Mouse (Mus musculus) intestine, embryonic 14.5 days (tissue): ENCODE data around the gene Lce3a. TPM values are rescaled to one million over a fixed set of nuclear protein-coding genes. Genes with fewer than 3 reads are reported as not detected.

Experiments used
- ATAC-seq: fragments of 200-750 bp; cut with Nextera tagmentation; replicated peaks from 2 replicates; pipeline ENCODE4 v1.8.0; 2017; ENCODE audit warnings: low read depth, moderate number of reproducible peaks, moderate TSS enrichment, moderate library complexity; ENCODE audit not compliant: low FRiP score, low TSS enrichment
- DNase-seq: peaks from one replicate; pipeline ENCODE4 v3.0.0-alpha.2; 2018; ENCODE audit warnings: low spot score
- H3K27ac ChIP-seq: fragments of 300-500 bp; sonication (generic); 2 replicates; pipeline ENCODE4 v1.5.1; 2014; ENCODE audit warnings: low read depth, mild to moderate bottlenecking, control low read depth
- H3K27me3 ChIP-seq: fragments of 300-500 bp; sonication (generic); replicated peaks from 2 replicates; pipeline ENCODE4 v1.6.1; 2014; ENCODE audit warnings: low read length, control low read depth; ENCODE audit not compliant: control insufficient read depth, insufficient read depth
- H3K36me3 ChIP-seq: fragments of 300-500 bp; sonication (generic); 2 replicates; pipeline ENCODE4 v1.6.1; 2014; ENCODE audit warnings: low read length, control low read depth; ENCODE audit not compliant: control insufficient read depth, insufficient read depth
- H3K4me1 ChIP-seq: fragments of 300-500 bp; sonication (generic); replicated peaks from 2 replicates; pipeline ENCODE4 v1.6.1; 2014; ENCODE audit warnings: low read length, control low read depth, mixed read lengths; ENCODE audit not compliant: control insufficient read depth, insufficient read depth
- H3K4me2 ChIP-seq: fragments of 300-500 bp; sonication (generic); 2 replicates; pipeline ENCODE4 v1.6.1; 2014; ENCODE audit warnings: low read length
- H3K4me3 ChIP-seq: fragments of 300-500 bp; sonication (generic); 2 replicates; pipeline ENCODE4 v1.5.1; 2014; ENCODE audit warnings: low read depth, low read length, control low read depth, mixed read lengths
- H3K9ac ChIP-seq: fragments of 300-500 bp; sonication (generic); 2 replicates; pipeline ENCODE4 v1.6.1; 2014; ENCODE audit warnings: mild to moderate bottlenecking, low read length
- H3K9me3 ChIP-seq: fragments of 300-500 bp; sonication (generic); 2 replicates; pipeline ENCODE4 v1.6.1; 2016; ENCODE audit warnings: low read length, control low read depth; ENCODE audit not compliant: control insufficient read depth
- WGBS: fragments of 180-500 bp; shearing (Covaris S2); extraction: QIAGEN DNeasy Blood & Tissue Kit; methylation state at CpG from one replicate; pipeline ENCODE4 v1.1.7; 2014; 5-methylcytosine and 5-hydroxymethylcytosine counted together
- polyA plus RNA-seq: library from polyadenylated mRNA; unstranded; fragments of >200 nt; fragmentation: Nextera tagmentation; extraction: Ambion mirVana; gene quantifications from 2 replicates; pipeline ENCODE4 v1.2.1, GENCODE M21; 2014

Lce3a gene
- polyA plus RNA-seq: not detected in 2 replicates

- DNase-seq (no peak), ATAC-seq (no peak)
- WGBS: 74% methylated on average over 2 of the region's 2 CpGs
- no peak within 1 kb of the TSS for H3K27ac ChIP-seq
- H3K9me3 ChIP-seq: no peaks in the 10 kb centered on the region
- H3K4me1 ChIP-seq: no peaks in the 10 kb centered on the region
- H3K4me2 ChIP-seq: no peak within 1 kb of the TSS
- H3K27me3 ChIP-seq: no peaks in the 10 kb centered on the region
- H3K9ac ChIP-seq: no peak within 1 kb of the TSS
- H3K36me3 ChIP-seq: no peaks in the 10 kb centered on the region
- no peak within 1 kb of the TSS for H3K4me3 ChIP-seq
These were observed at the start of gene Lce3a for GRCm38 (mm10) chr3:92926130-92926529. Lce3a (minus strand) TSS chr3:92926230.

- no peak within 1 kb of the TSS for H3K27ac ChIP-seq
- DNase-seq (no peak), ATAC-seq (no peak)
- no peaks in the 10 kb centered on the region for H3K9me3 ChIP-seq
- no peak within 1 kb of the TSS for H3K4me2 ChIP-seq
- 85% methylated on average over 2 of the region's 2 CpGs for WGBS
- no peaks in the 10 kb centered on the region for H3K36me3 ChIP-seq
- H3K9ac ChIP-seq: no peak within 1 kb of the TSS
- H3K4me3 ChIP-seq: no peak within 1 kb of the TSS
- H3K4me1 ChIP-seq: no peaks in the 10 kb centered on the region
- no peaks in the 10 kb centered on the region for H3K27me3 ChIP-seq
These were observed 40.7 kb upstream of the Lce3a start, which contains the start of gene Lce3e for GRCm38 (mm10) chr3:92966761-92967160. Lce3e (plus strand) TSS chr3:92967061.

GRCm38 (mm10) chr3:92957090-92957489 is 31.1 kb upstream of the Lce3a start, which contains the start of gene Lce3d:
Lce3d (plus strand) TSS chr3:92957390.
- no peak within 1 kb of the TSS for H3K9ac ChIP-seq
- 96% methylated on average over 1 of the region's 1 CpGs for WGBS
- no peaks in the 10 kb centered on the region for H3K27me3 ChIP-seq
- no peaks in the 10 kb centered on the region for H3K4me1 ChIP-seq
- no peak for DNase-seq
- H3K9me3 ChIP-seq: no peaks in the 10 kb centered on the region
- no peak within 1 kb of the TSS for H3K4me2 ChIP-seq
- ATAC-seq: no peak
- no peak within 1 kb of the TSS for H3K27ac ChIP-seq
- no peaks in the 10 kb centered on the region for H3K36me3 ChIP-seq
- H3K4me3 ChIP-seq: no peak within 1 kb of the TSS

- DNase-seq (no peak), ATAC-seq (no peak)
- Histone ChIP-seq H3K27ac (no peak within 1 kb of the TSS), H3K9ac (no peak within 1 kb of the TSS), H3K36me3 (no peaks in the 10 kb centered on the region), H3K4me2 (no peak within 1 kb of the TSS), H3K27me3 (no peaks in the 10 kb centered on the region), H3K4me3 (no peak within 1 kb of the TSS), H3K4me1 (no peaks in the 10 kb centered on the region), H3K9me3 (no peaks in the 10 kb centered on the region)
- 74% methylated on average over 1 of the region's 1 CpGs for WGBS
These were observed 18.2 kb upstream of the Lce3a start, which contains the start of gene Lce3c for GRCm38 (mm10) chr3:92944186-92944585. Lce3c (plus strand) TSS chr3:92944486.

GRCm38 (mm10) chr3:92932679-92933078 is 6.6 kb upstream of the Lce3a start, which contains the start of gene Lce3b:
Lce3b (plus strand) TSS chr3:92932979.
- H3K9me3 ChIP-seq: no peaks in the 10 kb centered on the region
- H3K4me1 ChIP-seq: no peaks in the 10 kb centered on the region
- H3K36me3 ChIP-seq: no peaks in the 10 kb centered on the region
- ATAC-seq (no peak), DNase-seq (no peak)
- no peak within 1 kb of the TSS for H3K4me2 ChIP-seq
- H3K27me3 ChIP-seq: no peaks in the 10 kb centered on the region
- H3K4me3 ChIP-seq: no peak within 1 kb of the TSS
- H3K9ac ChIP-seq: no peak within 1 kb of the TSS
- WGBS: 56% methylated on average over 2 of the region's 2 CpGs
- H3K27ac ChIP-seq: no peak within 1 kb of the TSS

- Histone ChIP-seq H3K4me2 (no peak overlapping the region), H3K36me3 (no peaks in the 10 kb centered on the region), H3K27ac (no peak overlapping the region), H3K9me3 (no peaks in the 10 kb centered on the region), H3K4me1 (no peaks in the 10 kb centered on the region), H3K27me3 (no peaks in the 10 kb centered on the region), H3K4me3 (no peak overlapping the region), H3K9ac (no peak overlapping the region)
- 63% methylated on average over 4 of the region's 4 CpGs for WGBS
- DNase-seq (no peak), ATAC-seq (no peak)
These were observed 5.7 kb downstream of the Lce3a start for GRCm38 (mm10) chr3:92920364-92920763.

GRCm38 (mm10) chr3:92907571-92907970 is 18.5 kb downstream of the Lce3a start:
- no peak overlapping the region for H3K27ac ChIP-seq
- DNase-seq: no peak

GRCm38 (mm10) chr3:92905182-92905581 is 20.8 kb downstream of the Lce3a start:
- H3K4me2 ChIP-seq: no peak overlapping the region
- no peak overlapping the region for H3K9ac ChIP-seq
- ATAC-seq (no peak), DNase-seq (no peak)
- H3K9me3 ChIP-seq: no peaks in the 10 kb centered on the region
- H3K27me3 ChIP-seq: no peaks in the 10 kb centered on the region
- 40% methylated on average over 3 of the region's 3 CpGs for WGBS
- H3K4me1 ChIP-seq: no peaks in the 10 kb centered on the region
- H3K4me3 ChIP-seq: no peak overlapping the region
- H3K27ac ChIP-seq: no peak overlapping the region
- H3K36me3 ChIP-seq: no peaks in the 10 kb centered on the region

More at GRCm38 (mm10) chr3:92907571-92907970, 18.5 kb downstream of the Lce3a start:
- H3K4me2 ChIP-seq: no peak overlapping the region
- WGBS: 22% methylated on average over 4 of the region's 4 CpGs
- no peak overlapping the region for H3K9ac ChIP-seq
- no peaks in the 10 kb centered on the region for H3K27me3 ChIP-seq
- no peaks in the 10 kb centered on the region for H3K9me3 ChIP-seq
- H3K36me3 ChIP-seq: no peaks in the 10 kb centered on the region
- no peak for ATAC-seq
- no peak overlapping the region for H3K4me3 ChIP-seq
- no peaks in the 10 kb centered on the region for H3K4me1 ChIP-seq

GRCm38 (mm10) chr3:92903640-92904039 is 22.4 kb downstream of the Lce3a start:
- H3K9ac ChIP-seq: no peak overlapping the region
- no peaks in the 10 kb centered on the region for H3K36me3 ChIP-seq
- no peak overlapping the region for H3K4me3 ChIP-seq
- ATAC-seq (no peak), DNase-seq (no peak)
- H3K4me2 ChIP-seq: no peak overlapping the region
- 25% methylated on average over 4 of the region's 4 CpGs for WGBS
- no peaks in the 10 kb centered on the region for H3K4me1 ChIP-seq
- H3K9me3 ChIP-seq: no peaks in the 10 kb centered on the region
- H3K27ac ChIP-seq: no peak overlapping the region
- no peaks in the 10 kb centered on the region for H3K27me3 ChIP-seq
